Mouse (Mus musculus) forelimb bud, embryonic 11.5 days (tissue): Measurements from ENCODE around the gene Get4.

Experiments used
- DNase-seq: peaks from one replicate; pipeline ENCODE4 v3.0.0-alpha.2; 2012; ENCODE audit warnings: low read depth, low spot score

Gene Get4

DNA sequence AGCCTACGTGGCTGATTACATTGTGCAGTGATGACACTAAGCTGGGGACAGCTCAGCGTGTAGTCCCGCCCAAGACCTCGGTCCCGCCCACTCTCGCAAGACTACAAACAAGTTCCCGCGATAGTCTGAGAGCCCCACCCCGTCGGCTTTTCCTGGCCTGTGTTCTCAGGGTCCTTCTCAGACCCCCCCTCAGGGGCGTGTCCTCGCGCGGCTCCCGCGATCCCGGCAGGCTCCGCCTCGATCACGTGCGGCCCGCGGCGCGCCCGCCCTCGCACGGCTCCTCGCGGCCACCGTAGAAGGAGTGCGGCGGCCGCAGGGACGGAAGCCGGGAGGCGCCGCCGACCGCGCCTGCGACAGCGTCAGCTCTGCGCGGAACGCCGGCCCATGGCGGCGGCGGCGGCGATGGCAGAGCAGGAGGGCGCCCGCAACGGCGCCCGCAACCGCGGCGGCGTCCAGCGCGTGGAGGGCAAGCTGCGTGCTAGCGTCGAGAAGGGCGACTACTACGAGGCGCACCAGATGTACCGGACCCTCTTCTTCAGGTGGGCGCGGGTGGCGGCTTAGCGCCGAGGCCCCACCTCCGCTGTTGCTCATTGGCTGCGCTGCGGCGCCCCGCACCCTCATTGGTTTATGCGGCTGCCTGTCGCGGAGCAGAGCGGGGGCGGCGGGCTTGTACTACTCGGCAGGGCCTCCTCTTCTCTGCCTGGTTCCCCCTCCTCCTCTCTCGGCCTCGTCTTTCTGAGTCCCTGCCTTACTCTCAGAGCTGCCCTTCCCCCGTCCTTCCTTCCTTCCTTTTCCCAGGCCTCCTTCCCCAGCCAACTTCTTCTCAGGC, at the start of gene Get4:
Get4 (plus strand) TSS at position 244 of the 829 bp plus-strand sequence.
- peak; percentile 99 for DNase-seq

GRCm38 (mm10) chr5:139203312-139203711, 48.8 kb upstream of the Get4 start:
- DNase-seq: no peak

GRCm38 (mm10) chr5:139206081-139206480, 46.0 kb upstream of the Get4 start:
- DNase-seq: no peak

DNA sequence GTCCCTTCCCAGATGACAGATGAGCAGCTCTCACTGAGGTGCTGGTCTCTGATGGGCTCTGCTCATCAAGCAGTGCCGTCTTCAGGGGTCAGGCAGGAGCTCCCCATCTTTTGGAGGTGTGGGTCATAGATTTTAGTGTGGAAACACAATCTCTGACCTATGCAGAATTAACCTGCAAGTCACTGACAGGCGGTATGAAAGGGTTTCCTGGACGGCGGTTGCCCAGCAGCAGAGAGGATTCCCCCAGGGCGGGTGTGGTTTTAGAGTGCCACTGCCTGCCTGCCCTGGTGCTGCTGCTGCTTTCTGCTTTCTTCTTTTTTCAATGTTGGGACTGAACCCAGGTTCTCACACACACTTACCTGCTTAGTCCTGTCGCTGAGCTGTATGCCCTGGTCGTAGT, 45.6 kb upstream of the Get4 start:
- no peak for DNase-seq

DNA sequence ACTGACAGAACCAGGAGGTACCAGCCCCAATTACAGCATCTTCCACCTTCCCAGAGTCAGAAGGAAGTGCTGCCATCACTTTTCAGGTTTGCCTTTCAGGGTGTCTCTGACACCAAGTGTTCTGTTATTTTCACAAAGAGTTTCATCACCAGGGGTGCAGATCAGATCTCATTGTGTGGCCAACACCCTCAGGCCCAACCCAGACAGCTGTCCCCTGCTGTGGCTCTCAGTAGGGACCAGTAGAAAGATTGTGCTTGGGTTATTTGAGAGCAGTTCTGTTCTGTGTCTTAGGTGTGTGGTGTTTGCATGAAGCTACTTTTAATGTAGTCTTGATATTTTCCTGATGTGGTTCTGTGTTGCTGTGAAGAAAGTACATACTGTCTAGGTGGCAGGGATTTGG, 43.9 kb upstream of the Get4 start:
- DNase-seq: no peak

- no peak for DNase-seq
Measured at GRCm38 (mm10) chr5:139208871-139209684, 43.0 kb upstream of the Get4 start.

- no peak for DNase-seq
Measured at GRCm38 (mm10) chr5:139209685-139210026, 42.5 kb upstream of the Get4 start.

- no peak for DNase-seq
Measured at GRCm38 (mm10) chr5:139211737-139212385, 40.3 kb upstream of the Get4 start.

GRCm38 (mm10) chr5:139214298-139214697, 37.8 kb upstream of the Get4 start:
- DNase-seq: no peak

- DNase-seq: no peak
Measured at GRCm38 (mm10) chr5:139215184-139215583, 36.9 kb upstream of the Get4 start.

DNA sequence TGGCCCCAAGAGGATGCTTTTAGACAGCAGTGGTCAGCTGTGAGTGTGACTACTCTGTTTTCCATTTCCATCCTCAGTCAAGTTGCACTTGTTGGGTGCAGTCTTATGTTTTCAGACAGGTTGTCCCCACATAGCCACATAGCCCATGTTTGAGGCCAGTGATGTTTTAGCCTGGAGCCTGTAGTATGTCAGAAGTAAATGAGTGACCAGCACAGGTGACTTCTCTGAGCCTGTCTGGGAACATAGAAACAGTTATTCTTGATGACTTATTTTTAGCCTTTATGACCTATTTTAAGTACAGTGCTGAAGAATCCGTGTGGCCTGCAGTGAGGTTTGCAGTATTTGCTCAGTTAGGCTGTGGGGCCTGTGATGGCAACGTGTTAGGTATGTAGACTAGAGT, 36.0 kb upstream of the Get4 start:
- DNase-seq: no peak

- no peak for DNase-seq
Measured at GRCm38 (mm10) chr5:139216774-139217173, 35.4 kb upstream of the Get4 start.

DNA sequence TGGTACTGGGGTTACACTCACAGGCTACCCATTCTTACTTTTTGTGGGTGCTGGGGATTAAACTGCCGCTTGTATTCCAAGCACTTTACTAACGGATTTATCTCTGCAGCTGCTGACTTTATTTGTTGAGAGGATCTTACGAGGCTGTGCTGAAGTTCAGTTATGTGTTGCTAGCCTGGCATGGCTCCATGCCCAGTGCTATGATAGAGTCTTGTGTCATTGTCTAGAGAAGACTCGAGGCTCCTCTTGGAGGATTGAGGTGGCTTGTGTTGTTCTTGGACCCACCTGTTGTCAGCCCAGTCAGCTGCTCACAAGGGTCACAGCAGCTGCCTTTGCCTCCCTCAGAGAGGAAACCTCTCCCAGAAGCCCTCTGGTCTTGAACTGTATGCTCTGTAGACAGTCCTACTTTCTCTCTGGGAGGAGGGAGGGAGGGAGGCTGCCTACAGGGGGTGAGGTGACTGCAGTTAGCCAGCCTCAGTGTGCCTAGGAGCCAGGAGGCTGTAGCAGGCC, 32.1 kb upstream of the Get4 start:
- DNase-seq: no peak

- no peak for DNase-seq
Measured at GRCm38 (mm10) chr5:139220610-139221009, 31.5 kb upstream of the Get4 start.

GRCm38 (mm10) chr5:139223331-139223730, 28.8 kb upstream of the Get4 start:
- DNase-seq: no peak

DNA sequence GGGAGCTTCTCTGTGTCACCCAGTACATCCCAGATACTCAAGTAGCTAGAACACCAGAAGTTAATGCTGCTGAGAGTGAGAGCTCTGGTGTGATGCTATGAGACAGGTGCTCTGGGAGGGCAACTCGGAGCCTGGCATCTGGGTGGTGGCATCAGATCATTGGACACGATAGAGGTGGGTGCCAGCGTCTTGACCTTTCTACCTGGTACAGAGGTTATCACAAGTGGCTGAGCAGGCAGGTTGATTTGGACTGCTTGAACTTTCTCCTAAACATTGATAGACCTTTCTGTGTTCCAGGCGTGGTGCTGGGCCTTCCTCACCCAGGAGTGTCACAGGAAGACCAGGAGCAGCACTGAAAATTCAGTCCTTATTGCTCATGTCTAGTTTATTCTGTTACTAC, 24.9 kb upstream of the Get4 start:
- no peak for DNase-seq

DNA sequence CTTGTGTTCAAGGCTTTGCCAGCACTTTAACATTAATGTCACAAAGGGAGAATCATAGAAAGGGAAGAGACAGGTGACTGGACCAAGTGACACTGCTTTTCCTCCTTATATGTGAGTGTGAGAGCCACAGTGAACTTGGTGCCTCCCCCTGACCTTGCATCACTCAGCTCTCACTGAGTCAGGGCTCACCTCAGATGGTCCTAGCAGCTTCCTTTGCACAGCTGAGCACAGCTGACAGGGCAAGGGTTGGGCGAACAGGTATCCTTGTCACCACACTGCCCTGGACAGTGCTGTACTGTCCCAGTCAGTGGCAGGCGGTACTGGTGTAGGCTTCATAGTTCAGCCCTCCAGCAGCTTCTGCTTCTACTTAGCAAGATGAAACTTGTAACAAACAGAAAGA, 24.5 kb upstream of the Get4 start:
- no peak for DNase-seq

DNA sequence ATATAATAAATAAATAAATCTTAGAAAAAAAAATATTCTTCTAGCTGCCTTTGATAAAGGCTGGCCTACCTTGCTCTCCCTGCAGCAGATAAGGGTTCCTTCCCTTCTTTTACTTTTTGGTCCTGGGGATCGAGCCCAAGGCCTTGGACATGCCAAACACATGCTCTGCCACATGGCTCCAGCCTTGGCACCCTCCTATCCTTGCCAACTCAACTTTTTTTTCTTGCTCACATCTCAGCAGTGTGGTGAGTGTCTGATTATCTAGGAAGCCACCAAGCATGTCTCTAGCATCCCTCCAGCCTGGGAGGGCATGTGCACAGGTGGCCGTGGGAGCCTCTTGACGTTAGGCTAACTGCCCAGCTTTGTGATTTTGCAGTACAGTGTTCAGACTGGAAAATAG, 23.8 kb upstream of the Get4 start:
- no peak for DNase-seq

GRCm38 (mm10) chr5:139229716-139230115, 22.4 kb upstream of the Get4 start:
- DNase-seq: no peak

DNA sequence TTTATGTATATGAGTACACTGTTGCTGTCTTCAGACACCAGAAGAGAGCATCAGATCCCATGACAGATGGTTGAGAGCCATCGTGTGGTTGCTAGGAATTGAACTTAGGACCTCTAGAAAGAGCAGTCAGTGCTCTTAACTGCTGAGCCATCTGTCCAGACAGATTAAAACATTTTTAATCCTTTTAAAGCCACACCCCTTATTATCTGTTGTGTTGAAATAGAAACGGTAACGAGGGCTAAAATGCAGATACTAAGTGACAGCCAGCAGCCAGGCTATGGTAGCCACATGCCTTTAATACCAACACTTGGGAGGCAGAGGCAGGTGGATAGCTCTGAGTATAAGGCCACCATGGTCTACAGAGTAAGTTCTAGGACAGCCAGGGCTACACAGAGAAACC, 20.0 kb upstream of the Get4 start:
- no peak for DNase-seq

DNA sequence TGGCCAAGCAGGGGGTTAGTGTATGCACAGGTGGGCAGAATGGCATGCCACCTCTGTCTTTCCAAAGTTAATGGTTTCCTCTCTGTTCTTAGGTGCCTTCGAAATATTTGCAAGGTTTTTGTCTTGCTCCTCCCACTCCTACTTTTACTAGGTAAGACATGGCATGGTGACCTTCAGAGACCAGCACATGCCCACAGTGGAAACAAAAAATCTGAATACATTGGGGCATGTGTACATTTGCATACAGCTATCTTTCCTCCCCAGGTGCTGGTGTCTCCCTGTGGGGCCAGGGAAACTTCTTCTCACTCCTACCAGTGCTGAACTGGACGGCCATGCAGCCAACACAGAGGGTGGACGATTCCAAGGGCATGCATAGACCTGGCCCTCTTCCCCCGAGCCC, 17.7 kb upstream of the Get4 start:
- DNase-seq: no peak

DNA sequence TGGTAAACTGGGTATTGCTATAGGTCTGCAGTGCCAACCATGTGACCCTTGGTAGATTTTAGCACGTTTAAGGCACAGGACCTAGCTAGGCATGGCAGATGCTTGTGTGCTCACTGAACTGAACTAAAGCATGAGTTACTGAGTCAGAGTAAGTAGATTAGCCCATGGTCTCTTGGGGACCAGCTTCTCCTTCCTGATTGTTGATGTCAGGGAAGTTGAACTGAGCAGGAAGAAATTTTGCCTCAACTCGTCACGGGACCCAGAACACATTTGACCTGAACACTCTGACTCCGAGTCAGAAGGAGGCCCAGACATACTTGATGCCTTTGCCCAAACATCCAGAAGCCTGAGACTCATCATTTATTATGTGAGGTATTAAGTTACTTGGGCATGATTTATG, 14.7 kb upstream of the Get4 start:
- DNase-seq: no peak
